Mouse (Mus musculus) ES-Bruce4 (cell line): ENCODE measurements around the gene Ifitm6.

Source experiments
- CTCF ChIP-seq: IDR thresholded peaks from one replicate; pipeline ENCODE4 v1.8.1; 2011; ENCODE audit warnings: low read depth, low read length
- POLR2A ChIP-seq: IDR thresholded peaks from one replicate; pipeline ENCODE4 v1.8.1; 2011; ENCODE audit warnings: low read length; ENCODE audit not compliant: insufficient read depth

GRCm38 (mm10) chr7:140998853-140999700, 18.6 kb downstream of the Ifitm6 start:
- TF ChIP-seq POLR2A = no peak
- TF ChIP-seq CTCF = no peak
